Mouse (Mus musculus) MEL (cell line): ENCODE data around the gene Tha1.

Experiments used
- GATA1 ChIP-seq: IDR thresholded peaks from 2 replicates; pipeline ENCODE4 v1.6.1; 2011; ENCODE audit warnings: low read depth, low read length, improper control_type of control experiment
- TAL1 ChIP-seq: IDR thresholded peaks from 2 replicates; pipeline ENCODE4 v1.6.1; 2012; ENCODE audit warnings: mild to moderate bottlenecking, inconsistent platforms, low read length, moderate library complexity, mixed read lengths

DNA sequence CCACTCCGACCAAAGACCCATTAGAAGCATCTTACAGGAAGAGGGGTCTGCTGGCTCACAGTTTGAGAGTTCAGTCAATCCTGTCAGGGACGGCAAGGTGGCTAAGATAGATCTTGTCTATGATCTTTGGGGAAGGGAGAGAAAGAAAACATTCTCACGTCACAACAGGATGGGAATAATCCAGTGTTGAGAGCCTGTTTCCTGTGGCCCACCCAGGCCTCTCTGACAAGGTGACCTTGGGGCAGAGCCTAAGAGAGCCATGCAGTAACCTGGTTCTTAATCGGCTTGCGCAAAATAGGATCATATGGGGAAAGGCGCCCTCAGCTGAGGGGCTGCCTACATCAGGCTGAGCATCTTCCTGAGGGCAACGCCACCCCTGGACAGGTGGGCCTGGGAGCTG is 42.6 kb upstream of the Tha1 start:
- TF ChIP-seq TAL1: no peak
- TF ChIP-seq GATA1: no peak
